Mouse (Mus musculus) heart, postnatal 0 days (tissue): ENCODE measurements around the gene Rapgef2. TPM values are rescaled to one million over a fixed set of nuclear protein-coding genes. Genes with fewer than 3 reads are reported as not detected.

Experiments
- ATAC-seq: fragments of 200-750 bp; cut with Nextera tagmentation; 2 replicates; pipeline ENCODE4 v1.8.0; 2017; ENCODE audit warnings: low read depth, moderate number of reproducible peaks, moderate library complexity; ENCODE audit not compliant: insufficient read depth
- DNase-seq: peaks from one replicate; pipeline ENCODE4 v3.0.0-alpha.2; 2016; ENCODE audit warnings: low spot score
- H3K27ac ChIP-seq: fragments of 300-500 bp; sonication (generic); 2 replicates; pipeline ENCODE4 v1.5.1; 2014; ENCODE audit warnings: low read depth, mild to moderate bottlenecking
- H3K27me3 ChIP-seq: fragments of 300-500 bp; sonication (generic); 2 replicates; pipeline ENCODE4 v1.6.1; 2014; ENCODE audit warnings: low read length, mixed read lengths; ENCODE audit not compliant: control insufficient read depth, insufficient read depth
- H3K36me3 ChIP-seq: fragments of 300-500 bp; sonication (generic); replicated peaks from 2 replicates; pipeline ENCODE4 v1.6.1; 2014; ENCODE audit warnings: low read length, mixed read lengths; ENCODE audit not compliant: control insufficient read depth, insufficient read depth
- H3K4me1 ChIP-seq: fragments of 300-500 bp; sonication (generic); 2 replicates; pipeline ENCODE4 v1.6.1; 2014; ENCODE audit warnings: antibody characterized with exemption; ENCODE audit not compliant: control insufficient read depth, insufficient read depth
- H3K4me2 ChIP-seq: fragments of 300-500 bp; sonication (generic); 2 replicates; pipeline ENCODE4 v1.6.1; 2014; ENCODE audit warnings: low read depth, mild to moderate bottlenecking, low read length, moderate library complexity
- H3K4me3 ChIP-seq: fragments of 300-500 bp; sonication (generic); 2 replicates; pipeline ENCODE4 v1.5.1; 2014; ENCODE audit warnings: low read depth, low read length
- H3K9ac ChIP-seq: fragments of 300-500 bp; sonication (generic); replicated peaks from 2 replicates; pipeline ENCODE4 v1.6.1; 2014; ENCODE audit warnings: low read depth, low read length, mixed read lengths
- H3K9me3 ChIP-seq: fragments of 300-500 bp; sonication (generic); replicated peaks from 2 replicates; pipeline ENCODE4 v1.6.1; 2016; ENCODE audit warnings: low read length; ENCODE audit not compliant: control insufficient read depth
- CTCF ChIP-seq: IDR thresholded peaks from 2 replicates; pipeline ENCODE4 v1.5.1; 2016; ENCODE audit warnings: antibody characterized with exemption, control low read depth, low read depth
- EP300 ChIP-seq: IDR thresholded peaks from 2 replicates; pipeline ENCODE4 v1.6.1; 2016; ENCODE audit warnings: antibody characterized with exemption, low read depth
- WGBS: fragments of 180-500 bp; shearing (Covaris S2); extraction: QIAGEN DNeasy Blood & Tissue Kit; methylation state at CpG from one replicate; pipeline ENCODE4 v1.1.7; 2014; 5-methylcytosine and 5-hydroxymethylcytosine counted together
- polyA plus RNA-seq: library from polyadenylated mRNA; unstranded; fragments of >200 nt; fragmentation: Nextera tagmentation; extraction: Ambion mirVana; gene quantifications from 2 replicates; pipeline ENCODE4 v1.2.1, GENCODE M21; 2015
- total RNA-seq: library from RNA; depleted of rRNA; stranded (reverse); fragments of >200 nt; gene quantifications from 2 replicates; pipeline ENCODE4 v1.2.3, GENCODE M21; 2014; ENCODE audit warnings: low replicate concordance

Gene Rapgef2
- total and polyA plus RNA-seq, 2 experiments from 2014 or later, result 3.5 to 30.3 TPM

- Histone ChIP-seq H3K4me1 (no peaks in the 10 kb centered on the region), H3K4me2 (no peak overlapping the region), H3K27ac (no peak overlapping the region), H3K9ac (no peak overlapping the region), H3K36me3 (no peaks in the 10 kb centered on the region), H3K27me3 (no peaks in the 10 kb centered on the region), H3K9me3 (no peaks in the 10 kb centered on the region), H3K4me3 (no peak overlapping the region)
- DNase-seq (no peak), ATAC-seq (no peak)
- TF ChIP-seq CTCF, result no peak
- no peak for TF ChIP-seq EP300
- 73% methylated on average over 5 of the region's 5 CpGs for WGBS
Observed at GRCm38 (mm10) chr3:79045251-79045650, 241.1 kb downstream of the Rapgef2 start.

GRCm38 (mm10) chr3:79042973-79043372 lies 243.3 kb downstream of the Rapgef2 start:
- Histone ChIP-seq H3K9me3 (no peaks in the 10 kb centered on the region), H3K4me1 (no peaks in the 10 kb centered on the region), H3K36me3 (no peaks in the 10 kb centered on the region), H3K27ac (no peak overlapping the region), H3K9ac (no peak overlapping the region), H3K4me2 (no peak overlapping the region), H3K27me3 (no peaks in the 10 kb centered on the region), H3K4me3 (no peak overlapping the region)
- DNase-seq (no peak), ATAC-seq (no peak)
- 75% methylated on average over 3 of the region's 3 CpGs for WGBS
- no peak for TF ChIP-seq EP300
- no peak for TF ChIP-seq CTCF

- Histone ChIP-seq H3K9ac (no peak overlapping the region), H3K36me3 (no peaks in the 10 kb centered on the region), H3K4me3 (no peak overlapping the region), H3K4me1 (no peaks in the 10 kb centered on the region), H3K27me3 (no peaks in the 10 kb centered on the region), H3K9me3 (no peaks in the 10 kb centered on the region), H3K27ac (peak overlapping the region; percentile 53), H3K4me2 (no peak overlapping the region)
- 60% methylated on average over 2 of the region's 2 CpGs for WGBS
- DNase-seq (no peak), ATAC-seq (peak; percentile 71)
- no peak for TF ChIP-seq CTCF
- TF ChIP-seq EP300, result no peak
Observed at GRCm38 (mm10) chr3:79039666-79040450, 246.5 kb downstream of the Rapgef2 start.

GRCm38 (mm10) chr3:79039008-79039407 lies 247.3 kb downstream of the Rapgef2 start:
- H3K9me3 ChIP-seq, result no peaks in the 10 kb centered on the region
- H3K4me1 ChIP-seq, result no peaks in the 10 kb centered on the region
- H3K27me3 ChIP-seq, result no peaks in the 10 kb centered on the region
- no peak overlapping the region for H3K4me3 ChIP-seq
- H3K9ac ChIP-seq, result no peak overlapping the region
- H3K27ac ChIP-seq, result peak overlapping the region; percentile 25; the same call in 1 of the 2 replicates
- DNase-seq (no peak), ATAC-seq (no peak)
- no peaks in the 10 kb centered on the region for H3K36me3 ChIP-seq
- 93% methylated on average over 2 of the region's 2 CpGs for WGBS
- TF ChIP-seq EP300 (no peak), CTCF (no peak)
- H3K4me2 ChIP-seq, result no peak overlapping the region

GRCm38 (mm10) chr3:79034457-79034856 lies 251.9 kb downstream of the Rapgef2 start:
- no peak overlapping the region for H3K27ac ChIP-seq
- H3K4me1 ChIP-seq, result no peaks in the 10 kb centered on the region
- H3K4me2 ChIP-seq, result no peak overlapping the region
- H3K9ac ChIP-seq, result no peak overlapping the region
- no peak overlapping the region for H3K4me3 ChIP-seq
- no peak for DNase-seq
- WGBS, result 82% methylated on average over 2 of the region's 2 CpGs
- no peak for TF ChIP-seq EP300
- no peak for TF ChIP-seq CTCF
- 0 out of 2 replicates have a peak, but pooled peaks cover 3% of the 10 kb centered on the region for H3K9me3 ChIP-seq
- H3K36me3 ChIP-seq, result no peaks in the 10 kb centered on the region
- no peaks in the 10 kb centered on the region for H3K27me3 ChIP-seq
- no peak for ATAC-seq

- ATAC-seq (no peak), DNase-seq (no peak)
- H3K27me3 ChIP-seq, result no peaks in the 10 kb centered on the region
- no peak overlapping the region for H3K27ac ChIP-seq
- WGBS, result 68% methylated on average over 4 of the region's 4 CpGs
- H3K4me2 ChIP-seq, result no peak overlapping the region
- H3K36me3 ChIP-seq, result no peaks in the 10 kb centered on the region
- H3K4me3 ChIP-seq, result no peak overlapping the region
- H3K9me3 ChIP-seq, result 0 out of 2 replicates have a peak, but pooled peaks cover 3% of the 10 kb centered on the region
- no peak for TF ChIP-seq CTCF
- no peak for TF ChIP-seq EP300
- H3K4me1 ChIP-seq, result no peaks in the 10 kb centered on the region
- no peak overlapping the region for H3K9ac ChIP-seq
Observed at GRCm38 (mm10) chr3:79030855-79031254, 255.5 kb downstream of the Rapgef2 start.
